Mouse (Mus musculus) adrenal gland, postnatal 0 days (tissue): ENCODE measurements around the gene Nr6a1. TPM values are rescaled to one million over a fixed set of nuclear protein-coding genes. Genes with fewer than 3 reads are reported as not detected.

ENCODE experiments used
- microRNA-seq: library from miRNA; unstranded; fragments of <30 nt; microRNA quantifications from one replicate; pipeline ENCODE4, GENCODE M21; 2016; ENCODE audit warnings: borderline replicate concordance; ENCODE audit not compliant: insufficient number of aligned reads
- polyA plus RNA-seq: library from polyadenylated mRNA; unstranded; fragments of >200 nt; fragmentation: Nextera tagmentation; extraction: Ambion mirVana; gene quantifications from 2 replicates; pipeline ENCODE4 v1.2.1, GENCODE M21; 2015

The Nr6a1 gene
- 0.57 and 0.83 TPM in 2 replicates for polyA plus RNA-seq

GRCm38 (mm10) chr2:38927115-38927979 is at the start of gene Nr6a1:
Gene Nr6a1 (minus strand): TSS chr2:38927688.

GRCm38 (mm10) chr2:38931851-38932667 is 4.6 kb upstream of the Nr6a1 start, which contains the start of gene Olfml2a:
Gene Olfml2a (plus strand): TSS chr2:38931978.

GRCm38 (mm10) chr2:38714324-38714723 is 213.2 kb downstream of the Nr6a1 start, which contains the start of gene Nr5a1:
Gene Nr5a1 (minus strand): TSS chr2:38714542.

Small RNA genes within 50 kb of the gene (microRNA-seq; reads per million reads assigned to microRNA genes)
- gene Mir181a-2 (96.0 reads per million, percentile 43 among the genes with 10 or more reads in this experiment), gene Mir181b-2 (170 reads per million, percentile 52 among the genes with 10 or more reads in this experiment)

Other genes with a start within 250 kb of the Nr6a1 start
- 60.4 and 189 TPM in 2 replicates for gene Nr5a1, start 213.1 kb downstream of the Nr6a1 start, polyA plus RNA-seq
- gene Olfml2a, start 4.3 kb upstream of the Nr6a1 start, polyA plus RNA-seq, result 10.9 and 15.5 TPM in 2 replicates
- gene Wdr38, start 69.8 kb upstream of the Nr6a1 start, polyA plus RNA-seq, result 0.85 and 1.2 TPM in 2 replicates
- 126 and 138 TPM in 2 replicates for gene Arpc5l, start 77.7 kb upstream of the Nr6a1 start, polyA plus RNA-seq
- gene Rpl35, start 77.9 kb upstream of the Nr6a1 start, polyA plus RNA-seq, result 1,307 and 2,501 TPM in 2 replicates
- 12.5 and 18.2 TPM in 2 replicates for gene Golga1, start 137.9 kb upstream of the Nr6a1 start, polyA plus RNA-seq